Mouse (Mus musculus) stomach, postnatal 0 days (tissue): ENCODE measurements around the gene Btbd16. TPM values are rescaled to one million over a fixed set of nuclear protein-coding genes. Genes with fewer than 3 reads are reported as not detected.

Experiments used
- ATAC-seq: fragments of 200-750 bp; cut with Nextera tagmentation; 2 replicates; pipeline ENCODE4 v1.8.0; 2017; ENCODE audit not compliant: low FRiP score, low TSS enrichment
- DNase-seq: peaks from one replicate; pipeline ENCODE4 v3.0.0-alpha.2; 2016; ENCODE audit warnings: low spot score
- H3K27ac ChIP-seq: fragments of 300-500 bp; sonication (generic); replicated peaks from 2 replicates; pipeline ENCODE4 v1.5.1; 2014; ENCODE audit warnings: mild to moderate bottlenecking, control low read depth
- H3K27me3 ChIP-seq: fragments of 300-500 bp; sonication (generic); 2 replicates; pipeline ENCODE4 v1.6.1; 2014; ENCODE audit warnings: low read length; ENCODE audit not compliant: control insufficient read depth, insufficient read depth
- H3K36me3 ChIP-seq: fragments of 300-500 bp; sonication (generic); 2 replicates; pipeline ENCODE4 v1.6.1; 2014; ENCODE audit warnings: low read length, mixed read lengths; ENCODE audit not compliant: control insufficient read depth, insufficient read depth
- H3K4me1 ChIP-seq: fragments of 300-500 bp; sonication (generic); replicated peaks from 2 replicates; pipeline ENCODE4 v1.6.1; 2014; ENCODE audit warnings: antibody characterized with exemption; ENCODE audit not compliant: control insufficient read depth, insufficient read depth
- H3K4me2 ChIP-seq: fragments of 300-500 bp; sonication (generic); replicated peaks from 2 replicates; pipeline ENCODE4 v1.6.1; 2014; ENCODE audit warnings: low read depth, mild to moderate bottlenecking, control low read depth, moderate library complexity
- H3K4me3 ChIP-seq: fragments of 300-500 bp; sonication (generic); 2 replicates; pipeline ENCODE4 v1.5.1; 2014; ENCODE audit warnings: low read depth, low read length, control low read depth
- H3K9ac ChIP-seq: fragments of 300-500 bp; sonication (generic); 2 replicates; pipeline ENCODE4 v1.6.1; 2014; ENCODE audit warnings: mild to moderate bottlenecking, low read length, control low read depth, mixed read lengths
- H3K9me3 ChIP-seq: fragments of 300-500 bp; sonication (generic); 2 replicates; pipeline ENCODE4 v1.6.1; 2016; ENCODE audit warnings: low read length; ENCODE audit not compliant: control insufficient read depth
- CTCF ChIP-seq: IDR thresholded peaks from 2 replicates; pipeline ENCODE4 v1.5.1; 2016; ENCODE audit warnings: antibody characterized with exemption, low read depth, mild to moderate bottlenecking, moderate library complexity
- EP300 ChIP-seq: optimal IDR thresholded peaks from 2 replicates; pipeline ENCODE3; 2016; ENCODE audit warnings: antibody characterized with exemption
- WGBS: fragments of 180-500 bp; shearing (Covaris S2); extraction: QIAGEN DNeasy Blood & Tissue Kit; methylation state at CpG from one replicate; pipeline ENCODE4 v1.1.7; 2014; 5-methylcytosine and 5-hydroxymethylcytosine counted together
- polyA plus RNA-seq: library from polyadenylated mRNA; unstranded; fragments of >200 nt; fragmentation: Nextera tagmentation; extraction: Ambion mirVana; gene quantifications from 2 replicates; pipeline ENCODE4 v1.2.1, GENCODE M21; 2015

Gene Btbd16
- polyA plus RNA-seq, 1 experiment from 2014 or later = 0.05 TPM

- H3K9me3 ChIP-seq = no peaks in the 10 kb centered on the region
- no peak for ATAC-seq
- no peak overlapping the region for H3K4me2 ChIP-seq
- no peaks in the 10 kb centered on the region for H3K4me1 ChIP-seq
- no peaks in the 10 kb centered on the region for H3K27me3 ChIP-seq
- H3K36me3 ChIP-seq = no peaks in the 10 kb centered on the region
- DNase-seq = peak; percentile 56
- H3K4me3 ChIP-seq = no peak overlapping the region
- H3K9ac ChIP-seq = no peak overlapping the region
- 35% methylated on average over 3 of the region's 3 CpGs for whole genome bisulfite sequencing
- TF ChIP-seq EP300 = no peak
- peak; percentile 85 for TF ChIP-seq CTCF
- H3K27ac ChIP-seq = no peak overlapping the region
Measured at GRCm38 (mm10) chr7:130827431-130827830, 53.6 kb downstream of the Btbd16 start.

- H3K36me3 ChIP-seq = no peaks in the 10 kb centered on the region
- ATAC-seq = no peak
- no peak overlapping the region for H3K9ac ChIP-seq
- TF ChIP-seq EP300 (no peak), CTCF (no peak)
- H3K4me1 ChIP-seq = no peaks in the 10 kb centered on the region
- H3K4me2 ChIP-seq = no peak overlapping the region
- no peak overlapping the region for H3K4me3 ChIP-seq
- WGBS = 82% methylated on average over 9 of the region's 9 CpGs
- DNase-seq = no peak
- no peaks in the 10 kb centered on the region for H3K27me3 ChIP-seq
- no peaks in the 10 kb centered on the region for H3K9me3 ChIP-seq
- H3K27ac ChIP-seq = no peak overlapping the region
Measured at GRCm38 (mm10) chr7:130827844-130828403, 54.1 kb downstream of the Btbd16 start.

- Histone ChIP-seq H3K27ac (no peak overlapping the region), H3K4me3 (no peak overlapping the region)
- no peak for DNase-seq
Measured at GRCm38 (mm10) chr7:130828475-130828874, 54.6 kb downstream of the Btbd16 start.

GRCm38 (mm10) chr7:130831586-130831985 is 57.7 kb downstream of the Btbd16 start:
- H3K9me3 ChIP-seq = no peaks in the 10 kb centered on the region
- no peak for TF ChIP-seq CTCF
- TF ChIP-seq EP300 = no peak
- H3K36me3 ChIP-seq = no peaks in the 10 kb centered on the region
- no peaks in the 10 kb centered on the region for H3K27me3 ChIP-seq
- ATAC-seq (no peak), DNase-seq (no peak)
- no peak overlapping the region for H3K4me2 ChIP-seq
- no peak overlapping the region for H3K9ac ChIP-seq
- H3K4me1 ChIP-seq = peaks cover 7% of the 10 kb centered on the region; the same call in 1 of the 2 replicates
- H3K4me3 ChIP-seq = no peak overlapping the region
- WGBS = 94% methylated on average over 5 of the region's 5 CpGs
- H3K27ac ChIP-seq = no peak overlapping the region

More at GRCm38 (mm10) chr7:130828475-130828874, 54.6 kb downstream of the Btbd16 start:
- no peaks in the 10 kb centered on the region for H3K27me3 ChIP-seq
- H3K4me1 ChIP-seq = no peaks in the 10 kb centered on the region
- H3K4me2 ChIP-seq = no peak overlapping the region
- H3K36me3 ChIP-seq = no peaks in the 10 kb centered on the region
- H3K9ac ChIP-seq = no peak overlapping the region
- ATAC-seq = no peak
- no peak for TF ChIP-seq CTCF
- TF ChIP-seq EP300 = no peak
- WGBS = 88% methylated on average over 10 of the region's 10 CpGs
- H3K9me3 ChIP-seq = no peaks in the 10 kb centered on the region

GRCm38 (mm10) chr7:130834299-130834698 is 60.4 kb downstream of the Btbd16 start:
- no peaks in the 10 kb centered on the region for H3K27me3 ChIP-seq
- DNase-seq (peak; percentile 91), ATAC-seq (peak; percentile 99)
- 28% methylated on average over 21 of the region's 21 CpGs for WGBS
- no peak for TF ChIP-seq EP300
- no peak for TF ChIP-seq CTCF
- 0 out of 2 replicates have a peak overlapping the region, but pooled peaks have one; percentile 0 for H3K4me2 ChIP-seq
- H3K4me3 ChIP-seq = no peak overlapping the region
- H3K36me3 ChIP-seq = no peaks in the 10 kb centered on the region
- peaks cover 7% of the 10 kb centered on the region; the same call in 1 of the 2 replicates for H3K4me1 ChIP-seq
- no peak overlapping the region for H3K9ac ChIP-seq
- no peaks in the 10 kb centered on the region for H3K9me3 ChIP-seq
- H3K27ac ChIP-seq = peak overlapping the region; percentile 5; the same call in 1 of the 2 replicates
